Mouse (Mus musculus): ENCODE measurements at regions not wholly inside any gene's neighbourhood (a gene's known extent, or its start where the extent isn't known, plus 50 kb on each side); places are given as distances from the start of the nearest gene placed in this dataset.
A peak's percentile ranks its signal among the peaks of the same experiment; 100 is the strongest.

- H3K9ac ChIP-seq, result no peak overlapping the region; the same call in 1 of the 2 replicates
- ATAC-seq (ENCODE audit: low FRiP score), result no peak
- no peak overlapping the region for H3K4me2 ChIP-seq (replicated peaks)
- H3K4me3 ChIP-seq, result no peak overlapping the region
- no peaks in the 10 kb centered on the region for H3K9me3 ChIP-seq (replicated peaks)
- no peaks in the 10 kb centered on the region for H3K27me3 ChIP-seq
- 61% methylated on average over 1 of the region's 1 CpGs for WGBS
- H3K27ac ChIP-seq, result 0 out of 2 replicates have a peak overlapping the region, but pooled peaks have one; percentile 46
- no peaks in the 10 kb centered on the region for H3K36me3 ChIP-seq
- peaks cover 27% of the 10 kb centered on the region for H3K4me1 ChIP-seq
Measured at GRCm38 (mm10) chr5:112040678-112041077, 211.6 kb downstream of the Cryba4 start.

GRCm38 (mm10) chr5:112041285-112041684 is 211.0 kb downstream of the Cryba4 start:
- Histone ChIP-seq H3K9me3 (replicated peaks) (no peaks in the 10 kb centered on the region), H3K27me3 (no peaks in the 10 kb centered on the region), H3K4me2 (replicated peaks) (no peak overlapping the region), H3K9ac (no peak overlapping the region; the same call in 1 of the 2 replicates), H3K4me3 (no peak overlapping the region), H3K36me3 (no peaks in the 10 kb centered on the region), H3K27ac (peak overlapping the region; percentile 64), H3K4me1 (peaks cover 27% of the 10 kb centered on the region)
- peak; percentile 89 for ATAC-seq (ENCODE audit: low FRiP score)
- WGBS, result 29% methylated on average over 4 of the region's 4 CpGs

- ATAC-seq (ENCODE audit: low FRiP score), result no peak
- Histone ChIP-seq H3K36me3 (no peaks in the 10 kb centered on the region), H3K27ac (no peak overlapping the region), H3K27me3 (no peaks in the 10 kb centered on the region; the same call in 1 of the 2 replicates), H3K9me3 (replicated peaks) (no peaks in the 10 kb centered on the region), H3K4me3 (no peak overlapping the region), H3K4me2 (replicated peaks) (no peak overlapping the region), H3K4me1 (peaks cover 27% of the 10 kb centered on the region), H3K9ac (no peak overlapping the region)
- whole genome bisulfite sequencing, result 87% methylated on average over 11 of the region's 11 CpGs
Measured at GRCm38 (mm10) chr5:112042236-112042635, 210.1 kb downstream of the Cryba4 start.

- peak; percentile 55 for ATAC-seq (ENCODE audit: low FRiP score)
Measured at GRCm38 (mm10) chr5:112050046-112050782, 202.1 kb downstream of the Cryba4 start.

GRCm38 (mm10) chr5:112050906-112051305 is 201.4 kb downstream of the Cryba4 start:
- Histone ChIP-seq H3K4me1 (peaks cover 15% of the 10 kb centered on the region), H3K27me3 (no peaks in the 10 kb centered on the region; the same call in 1 of the 2 replicates), H3K27ac (0 out of 2 replicates have a peak overlapping the region, but pooled peaks have one; percentile 18), H3K9me3 (replicated peaks) (no peaks in the 10 kb centered on the region), H3K4me3 (no peak overlapping the region), H3K36me3 (no peaks in the 10 kb centered on the region), H3K4me2 (replicated peaks) (no peak overlapping the region), H3K9ac (no peak overlapping the region)
- WGBS, result 73% methylated on average over 5 of the region's 5 CpGs
- peak; percentile 3; the same call in 1 of the 2 replicates for ATAC-seq (ENCODE audit: low FRiP score)

More at GRCm38 (mm10) chr5:112050046-112050782, 202.1 kb downstream of the Cryba4 start:
- Histone ChIP-seq H3K36me3 (no peaks in the 10 kb centered on the region), H3K4me2 (replicated peaks) (no peak overlapping the region), H3K4me1 (peaks cover 15% of the 10 kb centered on the region), H3K9me3 (replicated peaks) (no peaks in the 10 kb centered on the region), H3K27me3 (no peaks in the 10 kb centered on the region; the same call in 1 of the 2 replicates), H3K4me3 (no peak overlapping the region), H3K9ac (no peak overlapping the region), H3K27ac (no peak overlapping the region)
- 44% methylated on average over 16 of the region's 16 CpGs for WGBS

GRCm38 (mm10) chr5:112051786-112052185 is 200.5 kb downstream of the Cryba4 start:
- no peaks in the 10 kb centered on the region for H3K36me3 ChIP-seq
- no peak overlapping the region for H3K4me3 ChIP-seq
- no peak overlapping the region for H3K27ac ChIP-seq
- peaks cover 15% of the 10 kb centered on the region for H3K4me1 ChIP-seq
- ATAC-seq (ENCODE audit: low FRiP score), result no peak
- WGBS, result 90% methylated on average over 10 of the region's 10 CpGs
- no peak overlapping the region for H3K9ac ChIP-seq
- H3K27me3 ChIP-seq, result no peaks in the 10 kb centered on the region
- no peaks in the 10 kb centered on the region for H3K9me3 ChIP-seq (replicated peaks)
- H3K4me2 ChIP-seq (replicated peaks), result no peak overlapping the region

- H3K27me3 ChIP-seq, result no peaks in the 10 kb centered on the region
- no peak overlapping the region for H3K27ac ChIP-seq
- H3K4me3 ChIP-seq, result no peak overlapping the region
- H3K4me1 ChIP-seq, result peaks cover 15% of the 10 kb centered on the region
- no peak overlapping the region for H3K9ac ChIP-seq
- H3K36me3 ChIP-seq, result no peaks in the 10 kb centered on the region
- no peaks in the 10 kb centered on the region for H3K9me3 ChIP-seq (replicated peaks)
- no peak for ATAC-seq (ENCODE audit: low FRiP score)
- WGBS, result 86% methylated on average over 5 of the region's 5 CpGs
- H3K4me2 ChIP-seq (replicated peaks), result no peak overlapping the region
Measured at GRCm38 (mm10) chr5:112053600-112054155, 198.6 kb downstream of the Cryba4 start.

GRCm38 (mm10) chr5:112055018-112055417 is 197.3 kb downstream of the Cryba4 start:
- Histone ChIP-seq H3K9me3 (replicated peaks) (no peaks in the 10 kb centered on the region), H3K4me2 (replicated peaks) (no peak overlapping the region), H3K36me3 (no peaks in the 10 kb centered on the region), H3K27me3 (no peaks in the 10 kb centered on the region), H3K9ac (no peak overlapping the region), H3K4me1 (peaks cover 11% of the 10 kb centered on the region), H3K4me3 (no peak overlapping the region), H3K27ac (no peak overlapping the region)
- WGBS, result 52% methylated on average over 4 of the region's 4 CpGs
- ATAC-seq (ENCODE audit: low FRiP score), result no peak

- Histone ChIP-seq H3K4me3 (no peak overlapping the region), H3K27me3 (no peaks in the 10 kb centered on the region), H3K9ac (no peak overlapping the region), H3K36me3 (no peaks in the 10 kb centered on the region), H3K9me3 (replicated peaks) (no peaks in the 10 kb centered on the region), H3K4me1 (no peaks in the 10 kb centered on the region), H3K4me2 (replicated peaks) (no peak overlapping the region), H3K27ac (no peak overlapping the region)
- no peak for ATAC-seq (ENCODE audit: low FRiP score)
- 88% methylated on average over 13 of the region's 13 CpGs for WGBS
Measured at GRCm38 (mm10) chr5:112069917-112070316, 182.4 kb downstream of the Cryba4 start.

- H3K4me1 ChIP-seq, result peaks cover 6% of the 10 kb centered on the region; the same call in 1 of the 2 replicates
- ATAC-seq (ENCODE audit: low FRiP score), result no peak
- no peaks in the 10 kb centered on the region for H3K27me3 ChIP-seq
- no peak overlapping the region for H3K27ac ChIP-seq
- WGBS, result 66% methylated on average over 4 of the region's 4 CpGs
- no peaks in the 10 kb centered on the region for H3K9me3 ChIP-seq (replicated peaks)
- H3K9ac ChIP-seq, result no peak overlapping the region
- H3K4me2 ChIP-seq (replicated peaks), result no peak overlapping the region
- no peak overlapping the region for H3K4me3 ChIP-seq
- no peaks in the 10 kb centered on the region for H3K36me3 ChIP-seq
Measured at GRCm38 (mm10) chr5:112072456-112072855, 179.9 kb downstream of the Cryba4 start.

- Histone ChIP-seq H3K9ac (no peak overlapping the region), H3K27ac (peak overlapping the region; percentile 45; the same call in 1 of the 2 replicates), H3K36me3 (no peaks in the 10 kb centered on the region), H3K27me3 (no peaks in the 10 kb centered on the region), H3K4me3 (no peak overlapping the region), H3K4me2 (replicated peaks) (no peak overlapping the region), H3K4me1 (peaks cover 6% of the 10 kb centered on the region; the same call in 1 of the 2 replicates), H3K9me3 (replicated peaks) (no peaks in the 10 kb centered on the region)
- no peak for ATAC-seq (ENCODE audit: low FRiP score)
- WGBS, result 28% methylated on average over 14 of the region's 14 CpGs
Measured at GRCm38 (mm10) chr5:112077097-112077496, 175.2 kb downstream of the Cryba4 start.

GRCm38 (mm10) chr5:112077840-112078600 is 174.3 kb downstream of the Cryba4 start:
- no peaks in the 10 kb centered on the region for H3K27me3 ChIP-seq
- H3K4me2 ChIP-seq (replicated peaks), result no peak overlapping the region
- no peaks in the 10 kb centered on the region for H3K36me3 ChIP-seq
- no peaks in the 10 kb centered on the region for H3K9me3 ChIP-seq (replicated peaks)
- H3K27ac ChIP-seq, result no peak overlapping the region
- H3K4me3 ChIP-seq, result no peak overlapping the region
- 85% methylated on average over 19 of the region's 19 CpGs for WGBS
- peaks cover 6% of the 10 kb centered on the region; the same call in 1 of the 2 replicates for H3K4me1 ChIP-seq
- ATAC-seq (ENCODE audit: low FRiP score), result no peak
- H3K9ac ChIP-seq, result no peak overlapping the region
